Mouse (Mus musculus) brain, embryonic 14.5 days (tissue): Measurements from ENCODE around the gene Akap13.

ENCODE experiments used
- CTCF ChIP-seq: fragments of 200-500 bp; IDR thresholded peaks from 2 replicates; pipeline ENCODE4 v1.5.1; 2012; ENCODE audit warnings: inconsistent platforms, mild to moderate bottlenecking, moderate library complexity, borderline replicate concordance; ENCODE audit not compliant: insufficient read depth, insufficient read length; ENCODE audit errors: extremely low read depth
- POLR2A ChIP-seq: fragments of 200-500 bp; IDR thresholded peaks from 2 replicates; pipeline ENCODE4 v1.6.1; 2012; ENCODE audit warnings: mild to moderate bottlenecking, inconsistent platforms, borderline replicate concordance; ENCODE audit not compliant: poor library complexity, insufficient read depth, insufficient read length, severe bottlenecking; ENCODE audit errors: extremely low read depth

- TF ChIP-seq POLR2A (no peak), CTCF (no peak)
These were observed 53.9 kb downstream of the Akap13 start for GRCm38 (mm10) chr7:75509085-75509873.
